Mouse (Mus musculus) adrenal gland, adult 18-20 months (tissue): ENCODE measurements around the gene Gas7. TPM values are rescaled to one million over a fixed set of nuclear protein-coding genes. Genes with fewer than 3 reads are reported as not detected.

Source experiments
- DNase-seq, 2 experiments: peaks; one replicate each; pipeline ENCODE4 v3.0.0; 2021 to 2022; ENCODE audit warnings: low spot score in 2 of 2
- total RNA-seq, 2 experiments: library from RNA; stranded (reverse); gene quantifications; 1 replicate in 1 of 2; 2 replicates in 1 of 2; pipeline ENCODE4 v1.2.3; 2021

Gas7 gene
- total RNA-seq, 2 experiments from 2014 or later, result 35.5 to 52.9 TPM

DNA sequence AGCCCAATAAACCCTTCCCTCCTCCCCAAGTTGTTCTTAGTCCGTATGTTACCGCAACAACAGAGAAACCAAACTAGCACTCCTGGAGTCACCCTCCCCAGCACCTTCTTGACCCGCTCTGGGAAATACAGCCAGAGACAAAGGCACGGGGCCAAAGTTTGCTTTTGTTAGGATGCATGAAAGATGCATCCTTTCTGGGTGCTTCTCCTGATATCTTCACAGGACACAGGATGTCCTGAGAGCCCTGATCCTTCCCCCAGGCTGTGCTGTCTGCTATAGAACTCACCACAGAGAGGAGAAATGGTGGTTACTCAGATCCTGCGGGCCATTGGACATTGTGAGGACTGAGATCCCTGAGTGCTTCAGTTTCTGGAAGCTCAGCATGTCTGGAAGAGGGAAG lies 111.9 kb downstream of the Gas7 start:
- no peak for DNase-seq

GRCm38 (mm10) chr11:67567991-67568390 lies 112.8 kb downstream of the Gas7 start:
- no peak for DNase-seq

DNA sequence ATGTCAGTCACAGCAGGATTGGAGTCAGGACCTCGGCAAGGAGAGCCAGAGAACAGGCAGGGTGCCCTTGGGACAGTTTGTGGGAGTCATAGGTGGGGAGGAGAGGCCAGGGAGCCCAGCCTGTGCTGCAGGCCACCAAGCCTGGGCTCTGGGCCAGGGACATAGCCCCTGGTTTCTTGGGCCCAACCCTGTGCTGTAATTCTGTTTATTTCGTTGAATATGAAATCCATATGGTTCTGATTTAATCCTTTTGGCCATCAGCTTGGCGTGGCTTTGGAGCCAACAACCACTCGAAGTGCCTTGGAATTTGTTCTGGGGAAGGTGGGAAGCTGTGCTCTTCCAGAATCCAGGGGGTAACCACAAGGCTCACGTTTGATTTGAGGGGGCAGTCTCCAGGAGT lies 113.6 kb downstream of the Gas7 start:
- DNase-seq, result no peak

- DNase-seq, result no peak
These were observed 115.7 kb downstream of the Gas7 start for GRCm38 (mm10) chr11:67570947-67571346.

DNA sequence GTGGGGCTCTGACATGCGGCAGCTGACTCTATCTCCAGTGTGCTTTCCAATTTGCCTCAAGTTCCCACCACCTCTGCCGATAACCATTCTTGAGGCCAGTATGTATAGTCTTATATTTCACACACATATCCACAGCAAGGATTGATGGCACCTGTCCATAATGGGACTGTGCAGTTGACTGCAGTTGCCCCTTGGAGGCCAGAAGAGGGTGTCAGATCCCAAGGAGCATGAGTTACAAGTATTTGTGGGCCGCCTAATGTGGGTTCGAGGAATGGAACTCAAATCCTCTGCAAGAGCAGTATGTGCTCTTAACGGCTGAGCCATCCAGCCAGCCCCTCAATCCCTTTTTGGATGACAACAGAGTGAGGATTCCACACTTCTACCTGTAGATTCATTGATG lies 119.1 kb downstream of the Gas7 start:
- DNase-seq, result no peak

DNA sequence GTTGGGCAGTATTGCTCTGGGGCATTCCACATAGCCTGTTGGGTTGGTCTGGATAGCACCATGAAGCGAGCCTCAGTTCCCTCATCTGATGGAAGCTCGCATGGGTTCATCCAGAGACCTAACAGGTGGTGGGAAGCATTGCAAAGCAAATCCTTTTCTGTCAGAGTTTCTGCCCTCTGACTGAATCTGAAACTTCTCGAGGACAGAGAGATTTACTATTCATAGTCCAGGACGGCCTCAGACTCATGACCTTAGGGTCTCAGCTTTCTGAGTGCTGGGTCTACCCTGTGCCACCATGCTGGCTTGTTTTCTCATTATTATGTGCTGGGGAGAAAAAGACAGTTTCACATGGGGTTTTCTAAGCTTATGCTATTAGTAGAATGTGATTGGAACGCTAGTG lies 122.2 kb downstream of the Gas7 start:
- no peak for DNase-seq

- no peak for DNase-seq
These were observed 122.8 kb downstream of the Gas7 start for GRCm38 (mm10) chr11:67577994-67578393.

DNA sequence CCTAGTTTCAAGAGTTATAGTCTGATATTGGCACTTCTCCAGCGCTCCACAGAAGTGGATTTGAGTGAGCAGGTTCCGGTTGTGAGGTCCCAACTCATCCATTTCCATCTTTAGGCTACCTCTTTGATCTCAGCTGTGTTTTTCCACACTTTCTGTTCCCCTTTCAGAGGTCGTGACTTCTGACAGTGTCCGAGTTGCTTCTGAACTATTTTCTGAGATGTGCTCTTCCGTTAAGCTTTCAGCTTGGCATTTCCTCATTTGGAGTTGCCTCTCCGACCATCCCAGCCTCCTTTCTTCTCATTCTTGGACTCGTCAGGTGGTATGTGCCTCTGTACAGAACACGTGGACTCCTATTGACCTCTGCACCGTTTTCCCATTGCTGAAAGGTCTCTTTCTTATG lies 123.9 kb downstream of the Gas7 start:
- DNase-seq, result no peak

DNA sequence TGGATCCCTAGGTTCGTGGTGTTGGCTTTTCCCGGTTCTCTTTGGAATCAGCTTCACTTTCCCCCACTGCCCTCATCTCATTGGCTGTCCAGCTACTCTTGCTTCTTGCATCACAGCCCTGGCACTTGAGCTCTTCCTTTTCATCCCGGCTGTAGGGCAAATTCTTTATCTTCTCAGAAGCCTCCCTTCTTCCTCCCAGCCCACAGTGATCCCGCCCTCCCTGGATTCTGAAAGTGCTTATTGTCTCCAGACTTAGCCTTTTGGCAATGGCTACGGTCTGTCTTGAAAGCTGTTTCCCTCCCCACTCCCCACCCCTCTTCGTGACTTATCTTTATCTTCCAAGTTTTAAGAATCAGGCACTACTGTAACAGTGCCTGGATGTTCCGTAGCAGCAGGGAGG lies 126.3 kb downstream of the Gas7 start:
- no peak for DNase-seq

DNA sequence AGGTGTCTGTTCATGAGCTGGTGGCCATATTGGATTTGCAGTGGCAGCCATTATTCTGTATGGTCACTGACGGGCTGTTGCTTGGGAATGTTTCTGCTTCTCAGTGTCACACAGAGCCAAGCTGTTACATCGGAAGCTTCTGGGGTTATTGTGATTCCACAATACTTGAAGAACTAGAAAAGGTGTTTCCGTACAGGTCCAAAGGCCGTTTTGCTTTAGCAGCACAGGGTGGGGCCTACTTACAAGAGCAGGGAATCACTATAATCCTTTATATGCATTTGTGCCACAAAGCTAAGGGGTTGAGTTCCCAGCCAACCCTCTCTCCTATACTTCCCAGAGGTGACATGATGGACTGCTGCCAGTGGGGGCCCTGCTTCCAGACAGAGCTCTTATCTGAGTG lies 127.3 kb downstream of the Gas7 start:
- DNase-seq, result no peak

DNA sequence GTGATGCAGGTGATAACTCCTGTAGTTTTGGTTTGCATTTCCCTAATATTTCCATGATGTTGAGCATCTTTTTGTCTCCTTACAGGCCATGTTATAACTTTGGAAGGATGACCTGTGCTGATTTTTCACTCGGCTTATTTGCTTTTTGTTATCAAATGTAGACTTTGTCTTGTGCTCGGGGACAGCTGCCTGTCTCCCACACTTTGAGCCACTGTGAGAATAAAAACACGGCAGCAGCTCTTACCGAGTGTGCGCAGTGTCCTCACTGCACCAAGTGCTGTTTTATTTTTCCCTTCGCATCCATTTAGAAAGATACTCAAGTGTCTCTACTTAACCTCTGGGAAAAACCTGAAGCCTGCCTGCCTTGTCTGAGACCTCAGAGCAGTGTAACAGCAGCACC lies 129.8 kb downstream of the Gas7 start:
- no peak for DNase-seq

GRCm38 (mm10) chr11:67585629-67586028 lies 130.4 kb downstream of the Gas7 start:
- DNase-seq, result no peak

GRCm38 (mm10) chr11:67586231-67586994 lies 131.2 kb downstream of the Gas7 start:
- peak in 1 of 2 experiments; percentile 59 for DNase-seq

DNA sequence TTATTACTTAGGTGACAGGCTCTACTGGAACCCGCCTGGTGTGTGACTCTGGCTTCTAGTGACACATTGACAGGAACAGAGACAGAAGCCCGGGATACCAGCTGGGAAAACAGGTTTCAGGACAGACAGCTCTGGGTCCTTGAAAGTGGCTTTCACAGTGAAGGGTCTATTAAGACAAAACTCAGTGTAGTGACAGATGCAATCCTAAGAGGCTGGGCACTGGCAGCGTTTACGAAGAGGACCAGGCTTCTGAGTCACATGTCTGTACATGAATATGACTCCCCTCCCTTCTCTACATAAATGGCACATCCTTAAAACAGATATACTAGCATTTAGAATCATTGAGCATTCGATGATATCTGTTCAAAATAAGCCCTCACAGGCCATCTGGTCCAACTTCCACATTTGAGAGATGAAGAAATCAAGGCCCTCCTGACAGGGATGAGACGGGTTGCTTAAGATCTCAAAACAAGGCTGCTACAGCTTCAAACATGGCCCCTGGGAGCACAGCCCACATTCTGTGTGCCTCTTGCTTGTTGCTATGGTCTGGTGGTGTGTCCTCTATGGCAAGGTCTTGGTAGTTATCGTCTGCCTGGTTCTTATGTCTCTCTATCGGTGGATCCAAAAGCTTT lies 133.1 kb downstream of the Gas7 start:
- no peak for DNase-seq

DNA sequence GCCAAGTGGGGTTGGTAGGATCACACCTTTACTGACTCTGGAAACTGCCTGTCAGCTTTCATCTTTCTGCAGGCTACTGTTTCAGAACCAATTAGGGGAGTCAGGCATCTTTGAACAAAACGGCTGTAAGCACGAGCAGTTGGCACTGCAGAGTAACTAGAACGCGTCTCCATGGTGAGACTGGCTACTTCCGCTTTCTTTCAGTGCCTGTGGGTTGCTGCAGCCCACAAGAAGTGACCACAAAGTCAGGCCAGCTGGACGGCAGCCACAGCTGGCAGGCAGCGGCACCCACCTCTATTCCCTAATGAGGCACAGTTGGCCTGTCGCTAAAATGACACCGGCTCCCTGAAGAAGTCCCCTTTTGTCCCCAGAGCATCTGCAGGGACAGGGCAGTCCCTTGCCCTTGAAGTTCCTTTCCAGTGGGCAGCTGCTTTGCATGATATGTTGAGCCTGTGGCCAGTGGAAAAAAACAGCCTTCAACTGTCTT lies 133.6 kb downstream of the Gas7 start:
- DNase-seq, result peak; percentile 40 to 50

DNA sequence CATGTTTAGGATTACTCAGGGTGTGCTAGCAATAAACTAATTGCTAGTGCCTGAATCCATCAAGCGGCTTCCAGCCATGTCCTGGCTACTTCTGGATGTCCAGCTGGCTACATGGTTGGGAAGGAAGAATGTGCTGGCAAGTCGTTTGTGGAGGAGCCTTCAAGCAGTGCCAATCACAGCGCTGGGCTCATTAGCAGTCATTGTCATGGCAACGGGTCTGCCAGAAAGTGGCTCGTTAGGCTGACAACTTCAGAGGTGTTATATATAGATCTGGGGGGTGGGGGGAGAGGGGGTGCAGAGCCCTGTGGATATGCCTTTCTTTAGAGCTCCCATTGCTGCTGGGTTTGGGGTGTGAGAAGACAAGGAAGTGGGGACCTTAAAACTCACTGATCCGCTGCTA lies 141.0 kb downstream of the Gas7 start:
- no peak for DNase-seq

DNA sequence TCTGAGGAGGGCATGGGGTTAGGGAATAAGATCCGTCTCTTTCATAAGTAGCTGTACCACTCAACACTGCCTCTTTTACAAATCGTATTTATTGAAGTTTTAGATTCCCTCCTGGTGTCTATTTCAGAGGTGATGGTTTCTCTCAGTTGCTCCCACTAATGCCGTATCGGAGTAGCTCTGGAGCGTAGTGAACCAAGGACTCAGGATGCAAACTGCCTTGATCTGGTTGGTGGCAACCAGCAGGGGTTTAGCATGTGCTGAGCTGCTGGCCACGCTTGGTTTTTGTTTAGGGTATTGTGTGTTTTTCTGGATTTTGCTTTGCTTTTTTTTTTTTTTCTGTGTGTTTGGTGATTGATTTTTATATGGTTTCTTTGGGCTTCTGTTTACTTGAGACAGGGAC lies 141.6 kb downstream of the Gas7 start:
- DNase-seq, result no peak

DNA sequence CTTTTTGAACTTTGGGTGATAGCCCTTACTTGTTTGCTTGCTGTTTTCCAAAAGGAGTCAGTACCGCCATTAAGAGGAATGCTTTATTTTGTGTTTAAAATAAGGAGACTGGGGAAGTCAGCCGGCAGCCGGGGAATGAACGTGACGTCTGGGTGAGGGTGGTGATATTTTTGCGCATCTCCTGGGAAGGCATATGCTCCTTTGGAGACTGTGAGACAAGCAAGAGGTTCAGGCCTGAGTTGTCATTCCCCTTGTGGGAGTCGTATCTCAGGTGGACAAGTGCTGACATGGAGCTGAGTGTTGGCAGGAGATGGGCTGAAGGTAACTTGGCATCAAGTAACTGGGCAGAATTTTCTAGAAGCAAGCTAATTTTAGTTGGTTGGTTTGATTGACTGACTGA lies 142.2 kb downstream of the Gas7 start:
- no peak for DNase-seq

DNA sequence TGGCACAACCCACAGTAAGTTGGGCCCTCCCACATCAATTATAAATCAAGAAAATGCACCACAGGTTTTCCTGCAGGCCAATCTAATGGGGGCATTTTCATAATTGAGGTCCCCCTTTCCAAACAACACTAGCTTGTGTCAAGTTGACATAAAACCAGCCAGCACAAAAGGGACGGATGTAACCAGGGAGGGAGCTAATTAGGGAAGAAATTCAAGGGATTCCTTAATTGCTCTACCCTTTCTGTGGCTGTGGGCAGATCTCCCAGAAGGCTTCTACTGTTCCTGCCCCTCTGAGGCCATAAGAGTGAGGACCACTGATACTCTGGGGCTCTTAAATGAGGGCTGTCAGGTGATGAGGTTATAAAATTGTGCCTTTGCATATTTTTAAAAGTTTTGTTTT lies 143.9 kb downstream of the Gas7 start:
- no peak for DNase-seq

DNA sequence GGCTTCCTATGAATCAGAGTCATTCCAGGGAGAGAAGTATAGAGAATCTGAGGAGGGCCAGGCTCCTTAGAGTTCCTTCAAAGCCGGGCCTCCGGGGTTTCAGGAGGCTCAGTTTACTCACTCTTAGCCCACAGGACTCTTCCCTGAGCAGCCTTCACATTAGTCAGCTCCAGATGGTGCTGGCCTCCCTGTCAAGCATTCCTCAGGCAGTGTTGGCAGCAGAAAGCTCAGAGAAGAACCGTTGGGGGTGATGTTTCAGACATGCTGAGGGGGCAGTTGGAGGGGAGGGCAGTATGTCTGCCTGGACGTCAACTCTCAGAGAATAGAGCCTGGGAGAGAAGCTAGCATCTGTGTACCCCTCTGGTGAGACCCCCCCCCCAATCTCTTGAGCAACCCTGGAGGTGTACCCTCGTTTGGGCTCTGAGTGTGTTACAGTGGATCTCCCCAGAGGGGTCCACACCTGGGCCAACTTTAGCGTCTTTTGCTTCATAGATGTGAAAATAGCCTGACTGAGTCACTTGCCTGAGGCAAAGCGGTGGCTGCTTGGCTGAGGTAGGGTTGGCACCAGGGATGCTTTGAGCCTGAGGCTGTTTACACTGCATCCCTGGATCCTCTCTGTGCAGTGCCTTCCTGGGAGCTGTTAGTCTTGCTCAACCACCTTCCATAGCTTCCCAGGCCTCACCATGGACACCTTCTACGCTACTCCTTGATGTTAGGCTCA lies 145.6 kb downstream of the Gas7 start:
- no peak for DNase-seq

- no peak for DNase-seq
These were observed 147.6 kb downstream of the Gas7 start for GRCm38 (mm10) chr11:67602711-67603369.

DNA sequence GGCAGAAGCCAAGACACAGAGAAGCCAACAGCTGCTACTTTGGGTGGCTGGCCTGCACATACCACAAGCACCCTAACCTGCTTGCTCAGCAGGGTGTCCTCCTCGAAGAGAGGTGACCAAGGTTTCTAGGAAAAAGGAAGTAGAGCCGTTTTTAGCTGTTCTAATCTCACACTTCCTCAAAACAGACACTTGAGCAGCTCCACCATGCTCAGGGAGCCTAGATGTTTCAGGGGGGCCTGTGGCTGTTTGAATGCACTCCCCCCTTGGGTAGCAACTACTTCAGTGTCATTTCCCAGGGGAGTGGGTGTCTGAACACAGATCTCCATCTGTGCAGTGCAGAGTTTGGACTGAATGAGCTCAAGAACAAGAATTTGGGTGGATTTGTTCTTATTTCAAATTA lies 149.2 kb downstream of the Gas7 start:
- DNase-seq, result no peak
